Mouse (Mus musculus): ENCODE results near the gene Zfp354c.

The Zfp354c gene

DNA sequence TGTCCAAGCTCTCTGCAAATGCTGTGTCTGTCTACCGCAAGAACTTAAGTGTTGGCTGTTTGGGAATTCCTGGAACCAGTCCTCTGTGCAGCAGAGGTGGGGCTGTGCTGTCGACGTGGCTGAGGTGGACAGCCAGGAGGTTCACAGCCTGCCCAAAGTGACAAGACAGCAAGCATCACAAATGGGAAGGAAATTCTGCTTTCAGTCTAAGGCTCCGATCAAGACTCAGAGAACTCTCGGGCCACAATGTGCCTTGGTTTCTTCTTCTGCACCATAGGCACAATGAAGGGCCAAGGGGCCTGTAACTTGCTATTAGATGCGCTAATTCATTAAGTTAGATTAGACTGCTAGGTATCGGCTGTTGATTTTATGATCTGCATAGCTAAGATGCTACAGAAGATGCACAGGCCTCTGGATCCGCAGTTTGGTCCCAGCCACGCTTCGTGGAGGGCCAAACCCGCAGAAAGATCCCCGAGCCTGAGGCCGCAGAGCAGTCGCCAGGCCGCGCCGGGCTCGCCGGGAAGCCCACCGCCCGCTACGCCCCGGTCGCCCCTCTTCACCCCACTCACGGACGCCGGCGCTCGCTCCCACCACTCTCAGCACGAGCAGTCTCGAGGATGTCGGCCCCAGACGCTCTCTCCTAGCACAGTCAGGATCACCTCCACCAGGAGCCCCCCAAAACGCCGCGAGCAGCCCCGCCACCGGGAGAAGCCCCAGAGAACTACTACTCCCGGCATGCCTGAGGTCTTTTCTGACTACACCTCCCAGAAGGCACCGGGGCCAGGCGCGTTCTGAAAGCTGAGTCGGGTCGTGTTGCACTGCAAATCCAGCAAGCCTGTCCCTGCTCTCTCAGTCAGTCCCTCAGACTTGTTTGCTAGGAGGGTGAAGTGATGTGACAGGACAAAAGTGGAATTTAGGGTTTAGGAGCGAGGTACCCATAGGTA lies at the start of gene Zfp354c:
Zfp354c (minus strand) TSS at position 715 of the 944 bp plus-strand sequence.
- peak; percentile 94 for DNase-seq (ENCODE audit: low spot score in 2 of 2)

DNA sequence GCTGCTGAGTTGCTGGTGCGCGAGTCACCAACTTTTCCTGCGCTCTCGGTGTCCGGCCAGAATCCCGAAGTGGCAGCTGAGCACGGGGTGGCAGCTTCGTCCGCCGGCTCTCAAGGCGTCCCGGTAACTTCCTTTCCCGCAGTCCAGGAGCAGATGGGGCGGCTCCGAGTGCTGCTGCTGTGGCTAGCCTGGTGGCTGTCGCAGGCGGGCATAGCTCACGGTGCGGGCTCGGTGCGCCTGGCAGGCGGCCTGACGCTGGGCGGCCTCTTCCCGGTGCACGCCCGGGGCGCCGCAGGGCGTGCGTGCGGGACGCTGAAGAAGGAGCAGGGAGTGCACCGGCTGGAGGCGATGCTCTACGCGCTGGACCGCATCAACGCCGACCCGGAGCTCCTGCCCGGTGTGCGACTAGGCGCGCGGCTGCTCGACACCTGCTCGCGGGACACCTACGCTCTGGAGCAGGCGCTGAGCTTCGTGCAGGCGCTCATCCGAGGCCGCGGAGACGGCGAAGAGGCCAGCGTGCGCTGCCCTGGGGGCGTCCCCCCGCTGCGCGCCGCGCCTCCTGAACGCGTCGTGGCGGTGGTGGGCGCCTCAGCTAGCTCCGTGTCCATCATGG lies 23.6 kb upstream of the Zfp354c start:
- no peak for DNase-seq (ENCODE audit: low spot score in 2 of 2)

DNA sequence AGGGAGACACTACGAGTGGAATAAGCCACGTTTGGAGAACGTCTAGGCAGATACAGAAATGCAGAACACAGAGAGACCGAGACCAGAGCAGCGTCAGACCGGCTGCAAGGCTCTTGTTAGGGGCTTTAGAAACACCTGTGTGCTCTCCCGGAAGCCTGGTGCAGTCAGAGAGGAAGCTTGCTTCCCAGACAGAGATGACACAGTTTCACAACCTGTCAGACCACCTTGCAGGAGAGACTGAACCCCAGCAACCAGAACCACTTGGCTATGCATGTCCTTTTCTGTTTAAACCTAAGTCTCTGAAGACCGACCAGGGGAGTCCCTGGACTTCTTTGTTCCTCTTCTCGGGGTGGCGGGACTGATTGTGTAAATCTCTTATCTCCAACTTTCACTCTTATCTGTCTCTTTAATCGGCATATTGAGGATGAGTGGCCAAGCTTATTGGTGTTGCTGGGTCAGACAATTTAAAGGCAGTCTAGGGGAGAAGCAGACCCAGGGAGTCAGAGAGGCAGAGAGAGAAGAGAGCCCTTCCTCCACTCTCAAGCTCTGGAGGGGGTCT lies 22.7 kb upstream of the Zfp354c start, which contains the start of gene Grm6:
Grm6 (plus strand) TSS at position 509 of the 559 bp plus-strand sequence.
- no peak for DNase-seq (ENCODE audit: low spot score in 2 of 2)

DNA sequence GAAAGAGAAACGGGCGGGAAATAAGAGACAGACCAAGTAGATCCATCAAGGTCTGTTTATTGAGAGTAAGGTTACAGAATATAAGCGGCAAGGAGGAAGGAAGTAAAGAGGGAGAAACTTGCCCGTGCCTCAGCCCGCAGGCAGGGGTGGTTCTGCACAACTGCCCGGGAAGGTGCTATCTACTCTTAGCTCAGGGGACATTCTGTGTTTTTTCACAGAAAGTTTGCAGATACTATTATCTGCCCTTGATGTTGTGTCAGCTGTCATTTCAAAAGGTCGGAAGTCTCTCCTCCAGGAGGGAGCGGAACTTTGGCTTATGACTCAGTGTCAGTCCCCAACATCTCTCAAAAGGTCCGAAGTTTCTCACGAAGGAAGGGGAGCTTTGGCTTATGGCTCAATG lies 21.8 kb upstream of the Zfp354c start:
- DNase-seq (ENCODE audit: low spot score in 2 of 2) = no peak

DNA sequence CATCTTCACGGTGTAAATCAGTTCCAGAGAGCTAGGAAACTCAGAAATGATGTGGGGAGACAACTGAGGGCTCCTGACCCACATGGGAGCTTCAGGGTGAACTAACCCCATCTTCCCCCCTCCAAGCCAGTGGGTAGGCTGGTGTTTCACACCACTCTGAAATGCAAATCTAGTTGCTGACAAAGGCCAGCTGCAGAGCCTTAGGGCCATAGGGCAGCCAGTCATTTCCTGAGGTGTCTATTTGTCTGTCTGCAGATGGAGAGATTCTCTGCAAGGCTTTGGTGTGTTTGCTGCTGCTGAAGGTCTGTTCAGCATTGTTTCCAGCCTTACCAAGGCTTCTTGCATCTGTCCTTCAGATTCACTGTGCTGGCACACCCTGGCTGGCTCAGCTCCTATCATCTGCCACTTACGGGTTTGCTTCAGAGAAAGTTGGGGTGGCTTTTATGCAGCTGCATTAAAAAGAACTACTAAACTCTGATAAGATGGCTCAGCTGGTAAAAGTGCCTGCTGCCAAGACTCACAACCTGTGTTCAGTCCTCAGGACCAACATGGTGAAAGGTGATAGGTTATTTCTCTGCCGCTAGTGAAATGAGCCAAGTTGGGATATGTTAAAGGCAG lies 21.1 kb upstream of the Zfp354c start:
- no peak for DNase-seq (ENCODE audit: low spot score in 2 of 2)

DNA sequence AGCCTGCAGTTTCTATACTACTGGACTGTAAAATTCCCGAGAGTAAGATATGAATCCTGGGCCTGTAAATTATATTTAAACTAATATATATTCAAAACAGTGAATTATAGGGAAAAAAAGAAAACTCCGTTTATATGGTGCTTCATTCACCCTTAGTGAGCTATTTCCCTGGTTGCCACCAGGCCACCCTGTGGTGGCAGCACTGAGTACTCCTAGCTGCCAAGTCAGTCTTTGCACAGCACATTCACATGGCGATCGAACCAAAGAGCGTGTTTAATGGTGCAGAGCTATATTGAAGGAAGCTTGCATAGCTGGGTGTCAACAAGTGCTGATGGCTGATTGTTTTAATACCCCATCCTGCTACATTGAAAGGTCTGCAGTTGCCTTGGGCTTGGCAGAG lies 19.5 kb upstream of the Zfp354c start:
- DNase-seq (ENCODE audit: low spot score in 2 of 2) = peak; percentile 36 to 42

GRCm38 (mm10) chr11:50845951-50846350 lies 18.4 kb upstream of the Zfp354c start:
- no peak for DNase-seq (ENCODE audit: low spot score in 2 of 2)

- peak; percentile 96 to 97 for DNase-seq (ENCODE audit: low spot score in 2 of 2)
Observed at GRCm38 (mm10) chr11:50841023-50841735, 13.7 kb upstream of the Zfp354c start, which contains the start of gene Zfp879. Zfp879 (minus strand) TSS chr11:50841552.

DNA sequence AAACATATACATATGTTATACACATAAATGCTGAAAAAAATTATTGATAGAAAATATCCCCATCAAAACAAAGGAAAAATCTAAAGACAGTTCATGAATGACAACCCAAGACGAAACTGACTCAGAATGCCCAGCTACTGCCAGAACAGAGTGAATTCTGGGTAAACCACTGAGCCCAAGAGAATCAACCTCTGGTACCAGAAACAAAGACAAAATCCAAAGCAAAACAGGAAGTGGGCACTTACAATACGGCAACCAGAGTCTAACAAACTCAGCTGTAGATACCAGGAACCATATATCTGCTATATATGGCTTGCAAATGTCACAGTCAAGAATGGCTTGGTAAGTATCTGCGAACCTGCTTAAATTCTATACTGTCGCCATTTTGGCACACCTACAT lies 8.2 kb upstream of the Zfp354c start:
- DNase-seq (ENCODE audit: low spot score in 2 of 2) = no peak

DNA sequence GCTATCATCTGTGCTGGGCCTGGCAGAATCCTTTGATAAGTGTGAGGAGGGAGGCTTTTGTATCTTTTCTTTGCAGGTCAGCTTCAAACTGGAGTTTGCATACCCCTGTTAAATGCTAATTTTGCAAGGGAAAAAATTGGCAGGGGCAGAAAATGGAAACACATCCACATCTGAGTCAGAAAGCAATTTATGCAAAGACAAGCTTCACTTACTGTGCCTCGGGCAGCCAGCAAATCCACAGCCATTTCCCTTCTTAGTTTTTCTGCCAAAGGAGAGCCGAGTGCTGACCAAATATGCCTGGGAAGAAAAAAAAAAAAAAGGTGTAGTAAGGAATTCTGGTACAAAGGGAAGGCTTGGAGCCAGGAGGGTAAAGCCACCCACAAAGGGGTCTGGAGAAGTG lies 1.3 kb downstream of the Zfp354c start:
- DNase-seq (ENCODE audit: low spot score in 2 of 2) = no peak

GRCm38 (mm10) chr11:50814233-50814632 lies 13.3 kb downstream of the Zfp354c start:
- no peak for DNase-seq (ENCODE audit: low spot score in 2 of 2)

GRCm38 (mm10) chr11:50798836-50799235 lies 28.7 kb downstream of the Zfp354c start:
- no peak for DNase-seq (ENCODE audit: low spot score in 2 of 2)

DNA sequence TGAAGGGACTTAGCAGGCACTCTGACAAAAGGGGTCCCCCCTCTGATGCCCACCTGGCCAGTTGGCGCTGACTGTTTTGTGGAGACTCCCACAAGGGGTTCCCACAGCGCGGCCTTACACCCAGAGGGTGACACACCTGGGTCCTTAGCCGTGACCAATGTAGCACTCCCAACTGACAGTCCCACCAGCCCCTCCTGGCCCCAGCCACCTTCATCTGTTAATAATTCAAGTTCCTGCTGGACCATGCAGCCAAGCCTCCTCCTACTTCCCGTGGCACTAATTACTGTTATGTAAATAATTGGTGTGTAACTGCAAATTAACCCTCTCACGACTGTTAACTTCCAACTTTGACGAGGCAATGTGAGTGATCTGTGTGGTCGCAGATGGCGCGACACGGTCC lies 29.9 kb downstream of the Zfp354c start:
- no peak for DNase-seq (ENCODE audit: low spot score in 2 of 2)

DNA sequence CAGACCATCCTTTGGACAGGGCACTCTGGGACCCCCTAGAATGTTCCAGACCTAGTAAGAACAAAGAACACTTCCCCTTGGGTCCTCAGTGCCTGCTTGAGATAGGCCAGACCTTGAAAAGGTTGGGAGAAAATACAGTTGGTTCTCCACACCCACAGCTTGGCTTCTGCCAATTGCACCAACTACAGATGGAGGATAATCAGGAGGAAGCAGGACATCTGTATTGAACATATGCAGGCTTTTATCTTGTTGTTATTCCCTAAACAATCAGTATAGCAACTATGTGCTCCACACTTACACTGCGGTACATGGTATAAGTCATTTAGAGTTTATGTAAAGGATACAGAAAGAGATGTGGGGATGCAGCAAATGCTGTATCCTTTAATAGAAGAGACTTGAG lies 56.5 kb downstream of the Zfp354c start:
- DNase-seq (ENCODE audit: low spot score in 2 of 2) = no peak

GRCm38 (mm10) chr11:50768995-50769749 lies 58.4 kb downstream of the Zfp354c start:
- peak; percentile 88 to 92 for DNase-seq (ENCODE audit: low spot score in 2 of 2)

DNA sequence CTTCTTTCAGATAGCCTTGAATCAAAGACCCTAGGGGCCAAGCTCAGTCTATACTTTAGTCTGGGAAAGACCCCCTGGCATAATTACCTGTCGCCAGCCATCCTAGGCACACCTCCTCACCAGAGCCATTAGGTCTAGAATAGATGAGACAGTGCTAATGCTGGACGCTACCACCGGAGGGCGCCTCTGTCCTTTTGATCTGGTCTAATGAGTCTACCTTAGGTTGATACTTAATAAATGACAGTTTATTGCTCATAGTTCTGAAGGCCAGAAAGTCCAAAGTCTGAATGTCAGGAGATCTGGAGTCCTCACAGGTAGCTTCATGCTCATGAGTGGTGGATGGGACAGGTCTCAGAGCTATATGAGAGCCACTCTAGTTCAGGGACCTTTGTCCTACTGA lies 60.5 kb downstream of the Zfp354c start:
- peak in 1 of 2 experiments; percentile 60 for DNase-seq (ENCODE audit: low spot score in 2 of 2)

DNA sequence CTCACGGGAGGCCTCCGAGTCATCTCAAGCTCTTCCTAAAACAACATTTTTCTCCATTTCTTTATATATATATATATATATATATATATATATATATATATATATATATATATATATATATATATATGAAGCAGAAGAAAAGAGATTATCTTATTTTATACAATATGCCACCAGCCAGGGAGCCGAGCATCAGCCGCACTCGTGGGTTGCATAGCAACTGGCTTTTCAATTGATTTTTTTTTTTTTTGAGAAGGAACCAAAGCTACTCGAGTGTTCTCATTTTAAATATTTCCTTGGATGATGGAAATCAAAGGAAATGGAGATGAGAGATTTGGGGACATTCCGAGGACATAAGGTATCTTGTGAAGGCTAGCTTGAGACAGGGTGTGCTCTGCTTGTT lies 61.1 kb downstream of the Zfp354c start:
- peak; percentile 67 to 69 for DNase-seq (ENCODE audit: low spot score in 2 of 2)

All from right cerebral cortex, postnatal 10 days (tissue).